Mouse (Mus musculus) ES-E14 (cell line): ENCODE data around the gene Rabggtb. TPM values are rescaled to one million over a fixed set of nuclear protein-coding genes. Genes with fewer than 3 reads are reported as not detected.

Source experiments
- DNase-seq: peaks from one replicate; pipeline ENCODE4 v3.0.0-alpha.2; 2013; ENCODE audit warnings: low read depth, low spot score
- H3K27ac ChIP-seq: 2 replicates; pipeline ENCODE4 v1.5.1; 2012; ENCODE audit warnings: low read depth, mild to moderate bottlenecking, low read length, moderate library complexity, mixed read lengths; ENCODE audit not compliant: poor library complexity, insufficient read depth, severe bottlenecking
- H3K36me3 ChIP-seq: 2 replicates; pipeline ENCODE4 v1.6.1; 2012; ENCODE audit warnings: mild to moderate bottlenecking, low read length, moderate library complexity, mixed read lengths; ENCODE audit not compliant: control insufficient read depth, poor library complexity, insufficient read depth, severe bottlenecking
- H3K4me1 ChIP-seq, 2 experiments: fragments of 150-350 bp in 1 of 2; sonication (generic) in 1 of 2; 2 replicates each; pipeline ENCODE4 v1.6.1; 2012; ENCODE audit warnings: low read length in 2 of 2, mild to moderate bottlenecking in 1 of 2, mixed read lengths in 1 of 2; ENCODE audit not compliant: control insufficient read depth in 2 of 2, insufficient read depth in 2 of 2, poor library complexity in 1 of 2
- H3K4me3 ChIP-seq, 2 experiments: fragments of 150-350 bp in 1 of 2; sonication (generic) in 1 of 2; 2 replicates each; pipeline ENCODE4 v1.5.1; 2012; ENCODE audit warnings: low read length in 2 of 2, low read depth in 1 of 2, mild to moderate bottlenecking in 1 of 2, mixed read lengths in 1 of 2; ENCODE audit not compliant: insufficient read depth in 1 of 2, poor library complexity in 1 of 2, severe bottlenecking in 1 of 2
- H3K9ac ChIP-seq: 2 replicates; pipeline ENCODE4 v1.6.1; 2012; ENCODE audit warnings: low read depth, mild to moderate bottlenecking, low read length, mixed read lengths; ENCODE audit not compliant: poor library complexity, insufficient read depth, severe bottlenecking
- H3K9me3 ChIP-seq: fragments of 150-350 bp; sonication (generic); 2 replicates; pipeline ENCODE4 v1.6.1; 2012; ENCODE audit warnings: low read depth, mild to moderate bottlenecking, low read length; ENCODE audit not compliant: control insufficient read depth, insufficient read depth
- CHD2 ChIP-seq: IDR thresholded peaks from 2 replicates; pipeline ENCODE4 v1.6.1; 2014; ENCODE audit warnings: mild to moderate bottlenecking, low read depth, low read length, inconsistent platforms
- HCFC1 ChIP-seq: IDR thresholded peaks from 2 replicates; pipeline ENCODE4 v1.6.1; 2012; ENCODE audit warnings: low read length, inconsistent platforms, borderline replicate concordance; ENCODE audit not compliant: insufficient read depth
- MAFK ChIP-seq: IDR thresholded peaks from 2 replicates; pipeline ENCODE4 v1.6.1; 2014; ENCODE audit warnings: mild to moderate bottlenecking, low read depth, low read length, inconsistent platforms; ENCODE audit not compliant: insufficient read depth
- ZC3H11A ChIP-seq: IDR thresholded peaks from 2 replicates; pipeline ENCODE4 v1.6.1; 2012; ENCODE audit warnings: low read depth, mild to moderate bottlenecking, inconsistent platforms, low read length, borderline replicate concordance
- ZNF384 ChIP-seq: IDR thresholded peaks from 2 replicates; pipeline ENCODE4 v1.6.1; 2012; ENCODE audit warnings: low read depth, low read length, inconsistent platforms
- in situ Hi-C, 2 experiments: fragments of 600-800 bp; cut with MboI; formaldehyde crosslinking; loops; one replicate each; pipeline ENCODE4 v1.15.1; 2025; ENCODE audit warnings: low sequenced_read_pairs in 2 of 2, inconsistent platforms in 1 of 2; ENCODE audit not compliant: unreplicated experiment in 2 of 2
- total RNA-seq: library from RNA; depleted of rRNA; stranded (reverse); fragments of 300-350 nt; gene quantifications from 2 replicates; pipeline ENCODE4 v1.2.3, GENCODE M21; 2012

Rabggtb gene
- total RNA-seq, 1 experiment: 243 TPM

DNA sequence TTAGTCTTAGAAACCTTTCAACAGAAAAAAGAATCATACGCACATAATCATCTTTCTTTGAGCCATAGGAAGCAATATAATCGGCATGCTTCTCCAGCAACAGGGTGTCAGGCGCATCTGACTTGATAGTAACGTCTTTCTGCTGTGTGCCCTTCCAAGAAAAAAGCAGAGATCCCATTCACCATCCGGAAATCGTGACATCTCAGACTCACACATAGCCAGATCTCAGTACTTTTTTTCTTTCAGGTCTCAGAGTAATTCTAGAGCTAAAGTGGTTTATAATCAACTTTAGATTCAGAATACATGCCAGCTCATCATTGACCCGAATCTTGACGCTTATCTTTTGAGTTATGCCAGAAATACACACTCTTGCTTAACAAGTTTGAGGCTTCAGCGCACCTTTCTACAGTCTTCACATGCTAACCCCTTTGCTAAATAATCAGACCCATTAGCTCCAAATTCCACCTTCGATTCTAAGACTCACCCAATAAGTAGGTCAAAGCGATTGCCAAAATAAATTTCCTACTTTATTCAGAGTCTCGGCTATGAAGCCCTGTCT, 848 bp downstream of the Rabggtb start:
- peaks cover 0 to 4% of the 10 kb centered on the region in 2 experiments; a peak in 2 of 4 replicates for H3K4me1 ChIP-seq
- DNase-seq: no peak

DNA sequence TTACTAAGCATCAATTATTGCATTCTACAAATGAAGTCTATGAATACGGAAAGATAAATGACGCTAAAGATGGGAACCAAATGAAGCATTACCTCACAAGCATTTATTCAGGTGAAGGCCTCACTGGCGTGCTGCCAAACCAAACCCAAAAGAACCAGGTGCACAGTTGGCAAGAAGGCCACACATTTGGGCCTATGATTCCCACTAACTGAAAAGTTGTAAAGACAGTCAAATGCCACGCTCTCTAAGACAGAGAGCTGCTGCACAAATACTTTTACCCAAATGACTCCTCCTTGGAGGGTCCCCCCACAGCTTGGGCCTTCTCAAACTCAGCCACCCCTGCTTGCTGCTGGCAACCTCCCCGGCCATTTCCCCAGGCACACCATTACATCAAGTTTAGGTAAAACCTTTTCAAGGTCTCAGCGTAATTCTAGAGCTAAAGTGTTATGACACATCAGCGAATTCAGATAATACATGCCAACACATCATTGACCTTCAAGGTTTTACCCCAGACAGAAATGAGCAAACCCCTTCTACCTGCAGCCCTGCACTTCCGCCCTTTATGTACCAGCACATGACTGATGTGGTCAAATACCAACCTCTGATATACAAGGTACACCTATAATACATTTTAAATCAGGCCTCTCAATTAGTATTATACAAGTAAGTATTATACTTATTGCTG, 1.5 kb downstream of the Rabggtb start:
- peak overlapping the region; percentile 99 for H3K9ac ChIP-seq
- no peak for TF ChIP-seq ZC3H11A
- TF ChIP-seq CHD2: no peak
- TF ChIP-seq ZNF384: no peak
- TF ChIP-seq MAFK: no peak
- no peak for TF ChIP-seq HCFC1
- peak overlapping the region; percentile 81 to 97 for H3K4me3 ChIP-seq
- peaks cover 42% of the 10 kb centered on the region for H3K36me3 ChIP-seq
- no peaks in the 10 kb centered on the region for H3K9me3 ChIP-seq
- 0 out of 4 replicates have a peak, but pooled peaks cover 0 to 2% of the 10 kb centered on the region in 2 experiments for H3K4me1 ChIP-seq
- H3K27ac ChIP-seq: peak overlapping the region; percentile 88; the same call in 1 of the 2 replicates
- no peak for DNase-seq
- in situ Hi-C loops: no loop called here

More for the DNA sequence above, 848 bp downstream of the Rabggtb start:
- peaks cover 40% of the 10 kb centered on the region for H3K36me3 ChIP-seq
- peak overlapping the region; percentile 81 to 97 for H3K4me3 ChIP-seq
- H3K27ac ChIP-seq: peak overlapping the region; percentile 88
- in situ Hi-C loops: no loop called here
- no peak for TF ChIP-seq ZNF384
- TF ChIP-seq MAFK: no peak
- TF ChIP-seq HCFC1: no peak
- TF ChIP-seq ZC3H11A: no peak
- no peak for TF ChIP-seq CHD2
- peak overlapping the region; percentile 99 for H3K9ac ChIP-seq
- no peaks in the 10 kb centered on the region for H3K9me3 ChIP-seq

DNA sequence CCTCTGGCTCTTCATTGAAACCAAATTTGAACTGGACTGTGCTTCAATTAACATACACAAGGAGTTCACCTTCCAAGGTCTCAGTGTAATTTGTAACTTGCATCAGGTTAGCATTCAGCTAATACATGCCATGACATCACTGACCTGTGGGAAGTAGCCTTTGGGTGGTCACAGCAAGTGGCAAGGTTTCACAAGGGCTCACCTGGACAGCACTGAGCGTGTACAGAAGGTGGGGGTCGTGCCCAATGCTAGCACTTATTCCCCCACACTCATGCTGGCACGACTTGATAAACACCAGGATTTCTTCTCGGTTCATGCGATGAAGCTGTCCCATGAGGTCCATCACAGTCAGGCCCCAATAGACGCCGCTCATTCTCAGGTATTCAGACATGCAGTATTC, 2.3 kb downstream of the Rabggtb start:
- peak; percentile 12 for DNase-seq
- peak overlapping the region; percentile 81 to 97 for H3K4me3 ChIP-seq
- TF ChIP-seq CHD2: no peak
- TF ChIP-seq HCFC1: no peak
- TF ChIP-seq ZNF384: no peak
- TF ChIP-seq ZC3H11A: no peak
- TF ChIP-seq MAFK: no peak
- H3K27ac ChIP-seq: peak overlapping the region; percentile 88
- in situ Hi-C loops: no loop called here
- H3K4me1 ChIP-seq: 0 out of 4 replicates have a peak, but pooled peaks cover 0 to 2% of the 10 kb centered on the region in 2 experiments
- H3K9me3 ChIP-seq: no peaks in the 10 kb centered on the region
- H3K36me3 ChIP-seq: peaks cover 43% of the 10 kb centered on the region
- H3K9ac ChIP-seq: peak overlapping the region; percentile 99

DNA sequence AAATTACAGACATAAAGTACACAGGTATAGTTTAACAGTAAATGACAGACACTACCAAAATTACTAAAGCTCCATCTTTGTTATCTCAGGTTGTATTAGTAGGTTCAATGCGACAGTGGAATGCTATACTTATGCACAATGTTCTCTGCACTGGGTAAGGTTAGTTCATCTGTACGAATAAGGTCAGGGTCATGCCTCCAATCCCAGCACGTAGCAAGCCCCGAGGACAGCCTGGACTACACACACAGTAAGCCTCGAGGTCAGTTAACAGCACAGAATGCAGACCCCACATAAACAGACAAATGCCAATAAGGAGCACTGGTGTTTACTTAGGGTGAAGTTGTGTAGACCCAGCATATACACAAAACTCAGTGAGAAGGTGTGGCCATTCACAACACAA, 3.9 kb downstream of the Rabggtb start:
- TF ChIP-seq ZC3H11A: no peak
- no peak for TF ChIP-seq MAFK
- no peak for TF ChIP-seq HCFC1
- Histone ChIP-seq H3K36me3 (peaks cover 45% of the 10 kb centered on the region), H3K4me3 (peak overlapping the region in 1 of 2 experiments; percentile 97; a peak in 3 of 4 replicates), H3K27ac (peak overlapping the region; percentile 4; the same call in 1 of the 2 replicates), H3K9ac (peak overlapping the region; percentile 61; the same call in 1 of the 2 replicates), H3K9me3 (no peaks in the 10 kb centered on the region), H3K4me1 (0 out of 4 replicates have a peak, but pooled peaks cover 0 to under 1% of the 10 kb centered on the region in 2 experiments)
- in situ Hi-C loops: no loop called here
- no peak for DNase-seq
